Mouse (Mus musculus) forebrain, embryonic 10.5 days (tissue): ENCODE results near the gene Ascc3. TPM values are rescaled to one million over a fixed set of nuclear protein-coding genes. Genes with fewer than 3 reads are reported as not detected.

Experiments
- DNase-seq: peaks from one replicate; pipeline ENCODE4 v3.0.0-alpha.2; 2017; ENCODE audit warnings: low spot score; ENCODE audit errors: extremely low spot score
- H3K27ac ChIP-seq: fragments of 300-500 bp; sonication (generic); 2 replicates; pipeline ENCODE4 v1.5.1; 2016; ENCODE audit warnings: mild to moderate bottlenecking
- H3K27me3 ChIP-seq: fragments of 300-500 bp; sonication (generic); 2 replicates; pipeline ENCODE4 v1.6.1; 2016; ENCODE audit warnings: mild to moderate bottlenecking; ENCODE audit not compliant: poor library complexity, severe bottlenecking
- H3K36me3 ChIP-seq: fragments of 300-500 bp; sonication (generic); replicated peaks from 2 replicates; pipeline ENCODE4 v1.6.1; 2016; ENCODE audit warnings: mild to moderate bottlenecking, moderate library complexity
- H3K4me1 ChIP-seq: fragments of 300-500 bp; sonication (generic); 2 replicates; pipeline ENCODE4 v1.6.1; 2016
- H3K4me3 ChIP-seq: fragments of 300-500 bp; sonication (generic); 2 replicates; pipeline ENCODE4 v1.5.1; 2016; ENCODE audit warnings: mild to moderate bottlenecking, moderate library complexity
- H3K9me3 ChIP-seq: fragments of 300-500 bp; sonication (generic); 2 replicates; pipeline ENCODE4 v1.6.1; 2016; ENCODE audit warnings: mild to moderate bottlenecking, moderate library complexity
- WGBS: fragments of 180-500 bp; shearing (Covaris S2); methylation state at CpG from one replicate; pipeline ENCODE4 v1.1.7; 2016; 5-methylcytosine and 5-hydroxymethylcytosine counted together
- polyA plus RNA-seq: library from polyadenylated mRNA; unstranded; fragments of >200 nt; fragmentation: Nextera tagmentation; extraction: Ambion mirVana; gene quantifications from 2 replicates; pipeline ENCODE4 v1.2.1, GENCODE M21; 2016

Gene Ascc3
- polyA plus RNA-seq, 1 experiment from 2014 or later = 19.4 TPM

DNA sequence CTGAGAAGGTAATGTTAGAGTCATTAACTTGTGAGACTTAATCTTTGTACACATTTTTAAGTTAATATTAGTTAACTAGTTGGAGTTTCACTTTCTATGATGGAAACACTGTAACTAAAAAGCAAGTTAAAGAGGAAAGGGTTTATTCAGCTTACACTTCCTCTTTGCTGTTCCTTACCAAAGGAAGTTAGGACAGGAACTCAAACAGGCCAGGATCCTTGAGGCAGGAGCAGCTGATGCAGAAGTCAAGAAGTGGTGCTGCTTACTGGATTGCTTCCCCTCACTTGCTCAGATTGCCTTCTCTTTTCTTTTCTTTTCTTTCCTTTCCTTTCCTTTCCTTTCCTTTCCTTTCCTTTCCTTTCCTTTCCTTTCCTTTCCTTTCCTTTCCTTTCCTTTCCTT lies 97.9 kb downstream of the Ascc3 start:
- no peaks in the 10 kb centered on the region for H3K4me1 ChIP-seq
- no peak overlapping the region for H3K27ac ChIP-seq
- no peak overlapping the region for H3K4me3 ChIP-seq
- H3K36me3 ChIP-seq = no peaks in the 10 kb centered on the region; the same call in 1 of the 2 replicates
- H3K27me3 ChIP-seq = no peaks in the 10 kb centered on the region
- no peak for DNase-seq
- H3K9me3 ChIP-seq = no peaks in the 10 kb centered on the region

DNA sequence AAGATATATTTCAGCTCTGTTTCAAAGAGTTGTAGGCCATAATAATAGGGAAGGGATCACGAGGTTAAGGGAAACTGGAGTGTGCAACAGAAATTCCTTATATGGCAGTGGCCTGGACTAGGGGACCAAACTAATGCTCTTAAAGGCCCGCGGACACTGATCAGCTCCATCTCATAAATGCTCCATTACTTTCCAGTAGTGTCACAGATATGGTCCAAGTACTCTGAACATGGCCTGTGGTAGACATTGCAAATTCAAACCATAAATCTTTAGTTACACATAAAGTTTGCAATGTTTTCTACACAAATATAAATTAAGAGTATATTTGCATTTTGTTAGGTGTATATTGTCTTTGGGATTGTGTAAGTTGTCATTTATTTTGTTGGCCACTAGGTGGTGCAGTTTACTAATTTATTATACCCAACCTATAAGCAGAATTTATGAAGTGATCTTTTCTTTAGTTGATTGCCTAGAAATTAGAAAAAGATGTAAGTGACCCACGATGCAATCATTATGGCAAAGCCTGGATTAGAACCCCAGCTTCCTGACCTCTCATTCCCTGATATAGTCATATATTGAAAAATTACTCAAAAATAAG lies 106.5 kb downstream of the Ascc3 start:
- Histone ChIP-seq H3K9me3 (no peaks in the 10 kb centered on the region), H3K36me3 (0 out of 2 replicates have a peak, but pooled peaks cover 4% of the 10 kb centered on the region), H3K4me1 (no peaks in the 10 kb centered on the region), H3K27me3 (no peaks in the 10 kb centered on the region), H3K4me3 (no peak overlapping the region), H3K27ac (no peak overlapping the region)
- WGBS = 65% methylated on average over 4 of the region's 4 CpGs
- DNase-seq = no peak

GRCm38 (mm10) chr10:50701736-50702135 lies 109.3 kb downstream of the Ascc3 start:
- 77% methylated on average over 2 of the region's 2 CpGs for WGBS
- no peak for DNase-seq
- H3K9me3 ChIP-seq = no peaks in the 10 kb centered on the region
- H3K27me3 ChIP-seq = no peaks in the 10 kb centered on the region
- H3K27ac ChIP-seq = no peak overlapping the region
- H3K4me3 ChIP-seq = no peak overlapping the region
- no peaks in the 10 kb centered on the region for H3K4me1 ChIP-seq
- 0 out of 2 replicates have a peak, but pooled peaks cover 4% of the 10 kb centered on the region for H3K36me3 ChIP-seq

DNA sequence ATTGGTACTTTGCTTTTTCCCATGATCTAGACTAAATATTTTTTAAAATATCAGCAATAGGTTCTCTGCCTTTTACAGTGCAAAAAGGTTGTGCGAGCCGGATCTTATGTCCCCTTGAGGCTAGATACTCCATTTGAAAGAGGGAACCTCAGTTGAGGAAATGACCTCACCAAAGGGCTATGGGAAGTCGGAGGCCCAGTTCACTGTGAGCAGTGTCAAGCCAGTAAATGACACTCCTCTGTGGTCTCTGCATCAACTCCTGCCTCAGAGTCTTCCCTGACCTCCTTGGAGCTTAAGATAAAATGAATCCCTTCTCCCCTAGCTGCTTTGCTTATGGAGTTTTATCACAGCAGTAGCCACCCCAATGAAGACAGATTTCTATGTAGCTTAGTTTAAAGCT lies 109.9 kb downstream of the Ascc3 start:
- H3K9me3 ChIP-seq = no peaks in the 10 kb centered on the region
- no peak overlapping the region for H3K4me3 ChIP-seq
- H3K27me3 ChIP-seq = no peaks in the 10 kb centered on the region
- 0 out of 2 replicates have a peak, but pooled peaks cover 4% of the 10 kb centered on the region for H3K36me3 ChIP-seq
- DNase-seq = no peak
- no peak overlapping the region for H3K27ac ChIP-seq
- H3K4me1 ChIP-seq = no peaks in the 10 kb centered on the region
- WGBS = 84% methylated on average over 3 of the region's 3 CpGs

- no peak overlapping the region for H3K27ac ChIP-seq
- no peaks in the 10 kb centered on the region for H3K4me1 ChIP-seq
- no peak overlapping the region for H3K4me3 ChIP-seq
- 33% methylated on average over 6 of the region's 6 CpGs for WGBS
- DNase-seq = no peak
- H3K9me3 ChIP-seq = no peaks in the 10 kb centered on the region
- no peaks in the 10 kb centered on the region for H3K27me3 ChIP-seq
- 0 out of 2 replicates have a peak, but pooled peaks cover 6% of the 10 kb centered on the region for H3K36me3 ChIP-seq
Observed at GRCm38 (mm10) chr10:50704202-50704601, 111.7 kb downstream of the Ascc3 start.

DNA sequence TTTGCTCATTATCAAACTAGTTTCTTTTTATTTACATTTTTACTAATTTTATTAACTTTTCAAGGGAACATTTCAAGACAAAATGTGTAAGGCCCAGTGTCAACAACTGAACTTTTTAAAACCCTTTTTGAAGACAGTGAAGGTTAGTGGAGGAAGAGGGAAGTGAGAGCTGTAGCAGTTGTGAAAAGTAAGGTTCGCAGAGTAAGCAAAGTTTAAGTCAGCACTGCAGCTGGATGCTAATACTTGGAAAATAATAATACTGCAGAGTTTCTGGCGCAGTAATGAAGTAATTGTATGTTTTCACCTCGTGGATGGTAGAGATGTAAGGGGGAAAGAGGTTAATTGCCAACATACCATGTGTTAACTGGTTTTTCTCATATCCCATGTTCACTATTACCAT lies 112.4 kb downstream of the Ascc3 start:
- Histone ChIP-seq H3K27ac (no peak overlapping the region), H3K4me3 (no peak overlapping the region), H3K9me3 (no peaks in the 10 kb centered on the region), H3K4me1 (no peaks in the 10 kb centered on the region), H3K27me3 (no peaks in the 10 kb centered on the region), H3K36me3 (0 out of 2 replicates have a peak, but pooled peaks cover 6% of the 10 kb centered on the region)
- WGBS = 90% methylated on average over 3 of the region's 3 CpGs
- DNase-seq = no peak

- 88% methylated on average over 3 of the region's 3 CpGs for WGBS
- Histone ChIP-seq H3K9me3 (no peaks in the 10 kb centered on the region), H3K4me1 (no peaks in the 10 kb centered on the region), H3K27me3 (no peaks in the 10 kb centered on the region), H3K27ac (no peak overlapping the region), H3K4me3 (no peak overlapping the region), H3K36me3 (peaks cover 17% of the 10 kb centered on the region)
- no peak for DNase-seq
Observed at GRCm38 (mm10) chr10:50711286-50711685, 118.8 kb downstream of the Ascc3 start.

GRCm38 (mm10) chr10:50711765-50712164 lies 119.3 kb downstream of the Ascc3 start:
- peaks cover 17% of the 10 kb centered on the region for H3K36me3 ChIP-seq
- WGBS = 98% methylated on average over 1 of the region's 1 CpGs
- no peak for DNase-seq

DNA sequence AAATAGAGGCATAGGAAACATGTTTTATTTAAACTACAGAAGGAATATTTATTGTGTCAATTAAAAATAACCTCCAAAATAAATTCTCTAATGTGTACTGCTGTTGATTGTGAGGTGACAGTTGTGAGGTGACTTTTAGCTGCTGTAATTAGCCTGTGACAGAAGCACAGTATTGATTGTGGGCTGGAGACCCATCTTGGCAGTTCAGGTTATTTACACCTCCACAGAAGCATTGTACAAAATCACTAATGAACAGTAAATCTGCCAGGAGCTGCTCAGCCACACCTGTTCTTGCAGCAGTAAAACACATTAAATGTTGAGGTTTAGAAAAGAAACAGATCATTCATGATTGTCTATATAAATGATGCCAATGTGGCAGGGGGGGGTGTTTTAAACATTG lies 141.0 kb downstream of the Ascc3 start:
- no peak for DNase-seq
- no peak overlapping the region for H3K4me3 ChIP-seq
- H3K9me3 ChIP-seq = no peaks in the 10 kb centered on the region

More at GRCm38 (mm10) chr10:50711765-50712164, 119.3 kb downstream of the Ascc3 start:
- H3K27ac ChIP-seq = no peak overlapping the region
- H3K4me3 ChIP-seq = no peak overlapping the region
- no peaks in the 10 kb centered on the region for H3K9me3 ChIP-seq
- H3K4me1 ChIP-seq = no peaks in the 10 kb centered on the region
- H3K27me3 ChIP-seq = no peaks in the 10 kb centered on the region

GRCm38 (mm10) chr10:50762069-50762468 lies 169.6 kb downstream of the Ascc3 start:
- H3K27ac ChIP-seq = no peak overlapping the region
- H3K4me1 ChIP-seq = peaks cover 19% of the 10 kb centered on the region
- H3K4me3 ChIP-seq = no peak overlapping the region
- no peaks in the 10 kb centered on the region for H3K9me3 ChIP-seq
- H3K36me3 ChIP-seq = no peaks in the 10 kb centered on the region
- no peaks in the 10 kb centered on the region for H3K27me3 ChIP-seq
- whole genome bisulfite sequencing = 91% methylated on average over 2 of the region's 2 CpGs
- DNase-seq = no peak

More for the DNA sequence above, 141.0 kb downstream of the Ascc3 start:
- no peaks in the 10 kb centered on the region for H3K4me1 ChIP-seq
- no peaks in the 10 kb centered on the region for H3K27me3 ChIP-seq
- peaks cover 7% of the 10 kb centered on the region; the same call in 1 of the 2 replicates for H3K36me3 ChIP-seq
- no peak overlapping the region for H3K27ac ChIP-seq

DNA sequence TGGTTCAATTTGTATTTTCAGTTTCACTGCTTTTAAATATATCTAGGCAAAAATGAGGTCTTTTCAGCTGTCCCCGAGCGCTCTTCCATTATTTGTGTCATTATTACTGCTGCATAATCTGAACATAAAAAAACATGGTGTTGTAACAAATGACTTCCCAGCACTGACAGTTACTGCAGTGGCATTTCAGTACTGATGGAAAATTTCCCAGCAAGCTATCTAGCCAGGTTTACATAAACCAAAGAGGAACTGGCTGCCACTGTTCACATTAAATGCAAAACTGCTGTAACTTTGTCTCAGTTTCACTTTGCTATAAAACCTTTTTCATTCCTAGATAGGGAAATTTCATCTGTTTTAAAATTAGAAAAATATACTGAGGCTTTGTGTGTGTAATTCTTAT lies 170.5 kb downstream of the Ascc3 start:
- Histone ChIP-seq H3K9me3 (no peaks in the 10 kb centered on the region), H3K27ac (no peak overlapping the region), H3K4me1 (peaks cover 19% of the 10 kb centered on the region), H3K36me3 (no peaks in the 10 kb centered on the region), H3K4me3 (no peak overlapping the region), H3K27me3 (no peaks in the 10 kb centered on the region)
- WGBS = 96% methylated on average over 2 of the region's 2 CpGs
- DNase-seq = no peak

DNA sequence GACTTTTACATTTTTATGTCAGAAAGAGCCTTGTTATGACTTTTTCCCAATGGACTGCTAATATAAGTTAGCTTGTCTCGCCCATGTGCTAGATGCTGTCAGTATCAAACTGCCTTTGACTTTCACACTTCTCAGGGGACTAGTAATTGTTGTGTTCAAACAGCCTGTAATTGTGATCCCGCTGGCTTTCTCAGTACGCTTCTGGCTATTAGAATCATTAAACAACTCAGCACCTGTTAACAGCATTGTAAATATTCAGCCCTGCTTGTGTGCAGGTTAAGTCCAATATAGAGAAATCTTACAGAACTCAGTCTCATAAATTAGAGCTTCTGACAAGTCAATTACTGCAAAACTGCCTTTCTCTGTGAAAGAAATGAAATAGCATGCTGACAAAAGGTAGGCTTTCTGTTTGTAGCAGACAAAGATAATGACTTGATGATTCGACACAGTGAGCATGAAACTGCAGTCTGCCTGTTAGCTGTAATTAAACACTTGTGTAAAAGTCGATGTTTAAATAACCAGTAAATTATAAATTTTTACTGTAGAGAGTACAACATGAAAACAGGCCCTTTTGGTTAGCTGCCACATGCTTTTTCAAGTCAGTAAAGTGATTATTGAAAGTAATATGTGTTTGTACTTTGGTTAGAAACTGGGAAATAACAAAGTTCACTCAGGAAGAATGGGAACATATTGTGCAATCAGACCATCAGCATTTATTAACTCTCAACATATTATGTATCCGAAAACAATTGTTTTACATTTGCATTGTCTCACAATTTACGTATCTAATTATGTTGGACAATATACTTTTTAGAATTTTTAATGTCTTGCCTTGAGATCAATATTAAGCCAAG lies 171.2 kb downstream of the Ascc3 start:
- WGBS = 64% methylated on average over 7 of the region's 7 CpGs
- DNase-seq = no peak
- Histone ChIP-seq H3K9me3 (no peaks in the 10 kb centered on the region), H3K4me3 (no peak overlapping the region), H3K27ac (no peak overlapping the region), H3K4me1 (peaks cover 19% of the 10 kb centered on the region), H3K27me3 (no peaks in the 10 kb centered on the region), H3K36me3 (no peaks in the 10 kb centered on the region)

- Histone ChIP-seq H3K27ac (no peak overlapping the region), H3K4me3 (no peak overlapping the region), H3K27me3 (no peaks in the 10 kb centered on the region; the same call in 1 of the 2 replicates), H3K36me3 (no peaks in the 10 kb centered on the region), H3K4me1 (peaks cover 16% of the 10 kb centered on the region), H3K9me3 (no peaks in the 10 kb centered on the region)
- WGBS = 43% methylated on average over 2 of the region's 2 CpGs
- DNase-seq = no peak
Observed at GRCm38 (mm10) chr10:50772811-50773210, 180.3 kb downstream of the Ascc3 start.
